Mouse (Mus musculus): Measurements from ENCODE around the gene Ralgps2.

Gene Ralgps2

GRCm38 (mm10) chr1:156901689-156902088 is 37.7 kb downstream of the Ralgps2 start:
- DNase-seq = no peak

- no peak for DNase-seq
Measured at GRCm38 (mm10) chr1:156891561-156891960, 47.9 kb downstream of the Ralgps2 start.

GRCm38 (mm10) chr1:156888830-156889229 is 50.6 kb downstream of the Ralgps2 start:
- DNase-seq = no peak

- DNase-seq = no peak
Measured at GRCm38 (mm10) chr1:156885879-156886278, 53.5 kb downstream of the Ralgps2 start.

GRCm38 (mm10) chr1:156884782-156885181 is 54.6 kb downstream of the Ralgps2 start:
- no peak for DNase-seq

GRCm38 (mm10) chr1:156870616-156871015 is 68.8 kb downstream of the Ralgps2 start:
- DNase-seq = no peak

- no peak for DNase-seq
Measured at GRCm38 (mm10) chr1:156870028-156870427, 69.4 kb downstream of the Ralgps2 start.

- no peak for DNase-seq
Measured at GRCm38 (mm10) chr1:156864240-156864639, 75.2 kb downstream of the Ralgps2 start.

GRCm38 (mm10) chr1:156863726-156864125 is 75.7 kb downstream of the Ralgps2 start:
- DNase-seq = no peak

- peak in 1 of 2 experiments; percentile 18 for DNase-seq
Measured at GRCm38 (mm10) chr1:156861475-156862043, 77.9 kb downstream of the Ralgps2 start.

- DNase-seq = no peak
Measured at GRCm38 (mm10) chr1:156860266-156860665, 79.2 kb downstream of the Ralgps2 start.

GRCm38 (mm10) chr1:156859711-156860250 is 79.6 kb downstream of the Ralgps2 start:
- no peak for DNase-seq

- DNase-seq = no peak
Measured at GRCm38 (mm10) chr1:156859156-156859555, 80.3 kb downstream of the Ralgps2 start.

GRCm38 (mm10) chr1:156856666-156857065 is 82.8 kb downstream of the Ralgps2 start:
- no peak for DNase-seq

GRCm38 (mm10) chr1:156854558-156854957 is 84.9 kb downstream of the Ralgps2 start:
- DNase-seq = no peak

- no peak for DNase-seq
Measured at GRCm38 (mm10) chr1:156852872-156853271, 86.6 kb downstream of the Ralgps2 start.

- no peak for DNase-seq
Measured at GRCm38 (mm10) chr1:156852409-156852808, 87.0 kb downstream of the Ralgps2 start.

GRCm38 (mm10) chr1:156847098-156847497 is 92.3 kb downstream of the Ralgps2 start:
- DNase-seq = no peak

GRCm38 (mm10) chr1:156841625-156842339 is 97.6 kb downstream of the Ralgps2 start:
- DNase-seq = no peak

- DNase-seq = peak; percentile 9 to 29
Measured at GRCm38 (mm10) chr1:156838695-156839094, 100.7 kb downstream of the Ralgps2 start.

- no peak for DNase-seq
Measured at GRCm38 (mm10) chr1:156838177-156838576, 101.2 kb downstream of the Ralgps2 start, which contains the start of gene Angptl1. Angptl1 (plus strand) TSS chr1:156838562.

GRCm38 (mm10) chr1:156819236-156819635 is 120.2 kb downstream of the Ralgps2 start:
- DNase-seq = no peak

GRCm38 (mm10) chr1:156813485-156813884 is 125.9 kb downstream of the Ralgps2 start:
- DNase-seq = peak; percentile 28 to 54

- no peak for DNase-seq
Measured at GRCm38 (mm10) chr1:156812716-156813115, 126.7 kb downstream of the Ralgps2 start.

Data from lung, adult 18-20 months (tissue).